Mouse (Mus musculus): ENCODE results near the gene Fahd1.

DNA sequence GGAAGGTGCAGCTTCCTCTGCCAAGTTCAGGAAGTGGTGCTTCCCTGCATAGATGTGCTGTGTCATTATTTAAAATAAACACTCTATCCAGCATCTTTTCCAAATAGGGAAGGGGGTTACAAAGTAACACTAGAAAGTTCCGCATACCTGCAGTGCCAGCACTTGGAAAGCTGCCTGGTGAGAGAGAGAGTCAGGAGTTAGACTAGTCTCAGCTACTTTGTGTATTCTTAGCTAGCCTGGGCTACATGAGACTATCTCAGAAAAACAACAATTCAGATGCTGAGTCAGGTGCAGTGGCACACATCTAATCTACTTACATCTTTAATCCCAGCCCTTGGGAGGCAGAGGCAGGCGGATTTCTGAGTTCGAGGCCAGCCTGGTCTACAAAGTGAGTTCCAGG lies 11.6 kb upstream of the Fahd1 start:
- TF ChIP-seq CTCF (IDR thresholded peaks at IDR 0.05; ENCODE audit: low read depth) (no peak), EP300 (IDR thresholded peaks at IDR 0.05; ENCODE audit: low read depth) (no peak)
